ENCODE assay signal across 9 mouse cellular contexts in genomic region chr4:99715783-99716416, GRCm38 (mm10). TPM values are rescaled to one million over a fixed set of nuclear protein-coding genes. Genes with fewer than 3 reads are reported as not detected.
DNase-seq lines count a peak whose midpoint lies in the region; ATAC-seq and TF ChIP-seq lines count a peak whose summit lies in the region.
"Had no signal": no experiment of that assay in that cellular context is flagged by ENCODE, and none has a peak within 500 bp of the region (broad histone marks: within the 10 kb centered on the region; RNA-seq: fewer than 3 reads in every experiment).

No protein-coding gene starts in this region.

- peaks cover 3% of the 10 kb centered on the region for H3K4me1 ChIP-seq in heart, adult 2 months (ENCODE audit: control insufficient read depth, insufficient read depth, low read length)
- H3K4me1 ChIP-seq in G1E (ENCODE audit: insufficient read depth, low read depth, low read length) = peaks cover 45% of the 10 kb centered on the region
- peaks cover 5% of the 10 kb centered on the region for H3K4me1 ChIP-seq in forebrain, embryonic 15.5 days
- H3K4me1 ChIP-seq in liver, postnatal 0 days (ENCODE audit: insufficient read depth) = peaks cover 9% of the 10 kb centered on the region

- no peaks in the 10 kb centered on the region for H3K9me3 ChIP-seq in G1E (replicated peaks)
- no peaks in the 10 kb centered on the region for H3K9me3 ChIP-seq in forebrain, embryonic 15.5 days
- no peaks in the 10 kb centered on the region for H3K9me3 ChIP-seq in liver, postnatal 0 days (ENCODE audit: low read length)

- no peak for TF ChIP-seq POLR2A in heart, adult 2 months (IDR thresholded peaks at IDR 0.05; ENCODE audit: insufficient read depth, low read depth, low read length)

- peak overlapping the region; percentile 82 for H3K4me3 ChIP-seq in heart, adult 2 months
- H3K4me3 ChIP-seq in G1E (ENCODE audit: low read depth, low read length) = peak overlapping the region; percentile 89
- H3K4me3 ChIP-seq in forebrain, embryonic 15.5 days = peak overlapping the region; percentile 55
- H3K4me3 ChIP-seq in liver, postnatal 0 days (ENCODE audit: low read depth, low read length) = peak overlapping the region; percentile 88

- TF ChIP-seq CTCF in heart, adult 2 months (IDR thresholded peaks at IDR 0.05) = no peak
- no peak for TF ChIP-seq CTCF in G1E (IDR thresholded peaks at IDR 0.05; ENCODE audit: low read depth, low read length)
- TF ChIP-seq CTCF in liver, postnatal 0 days (IDR thresholded peaks at IDR 0.05; ENCODE audit: low read depth) = no peak

- H3K27me3 ChIP-seq in heart, adult 2 months (ENCODE audit: control insufficient read depth, insufficient read depth, low read length) = no peaks in the 10 kb centered on the region
- H3K27me3 ChIP-seq in G1E (ENCODE audit: insufficient read depth, low read length) = no peaks in the 10 kb centered on the region
- H3K27me3 ChIP-seq in forebrain, embryonic 15.5 days = no peaks in the 10 kb centered on the region
- H3K27me3 ChIP-seq in liver, postnatal 0 days (ENCODE audit: insufficient read depth, low read length) = no peaks in the 10 kb centered on the region

- no peaks in the 10 kb centered on the region for H3K79me2 ChIP-seq in heart, adult 2 months (replicated peaks; ENCODE audit: control insufficient read depth, insufficient read depth, low read length)

- intact Hi-C loops in heart, adult 2 months (cut with DNase I) = loop anchor here (2.0 to 10.0 kb wide), 2 partner anchors 55 to 209 kb away; partner anchors contain the start of genes Itgb3bp and Pgm1
- intact Hi-C loops in heart, postnatal 14 days (cut with DNase I) = no loop called here

- peak overlapping the region; percentile 77 for H3K27ac ChIP-seq in heart, adult 2 months
- H3K27ac ChIP-seq in forebrain, embryonic 15.5 days (replicated peaks) = no peak overlapping the region
- peak overlapping the region; percentile 64; the same call in 1 of the 2 replicates for H3K27ac ChIP-seq in liver, postnatal 0 days (ENCODE audit: low read depth)

- no peaks in the 10 kb centered on the region for H3K36me3 ChIP-seq in heart, adult 2 months (ENCODE audit: control insufficient read depth, insufficient read depth, low read length)
- peaks cover 31% of the 10 kb centered on the region for H3K36me3 ChIP-seq in G1E (replicated peaks)
- no peaks in the 10 kb centered on the region for H3K36me3 ChIP-seq in forebrain, embryonic 15.5 days
- H3K36me3 ChIP-seq in liver, postnatal 0 days (replicated peaks; ENCODE audit: insufficient read depth, low read length) = no peaks in the 10 kb centered on the region

- no peak for TF ChIP-seq EP300 in heart, adult 2 months (IDR thresholded peaks at IDR 0.05; ENCODE audit: insufficient read depth, low read depth, low read length)
- TF ChIP-seq EP300 in liver, postnatal 0 days (IDR thresholded peaks at IDR 0.05; ENCODE audit: low read depth) = no peak

- WGBS in heart, adult 2 months = 16% methylated on average over 25 of the region's 25 CpGs
- WGBS in forebrain, embryonic 15.5 days = 26% methylated on average over 25 of the region's 25 CpGs
- WGBS in liver, postnatal 0 days (ENCODE audit: insufficient replicate concordance) = 16% methylated on average over 25 of the region's 25 CpGs

- peak overlapping the region; percentile 80 for H3K9ac ChIP-seq in heart, adult 2 months (ENCODE audit: low read depth, low read length)
- H3K9ac ChIP-seq in forebrain, embryonic 15.5 days (replicated peaks) = peak overlapping the region; percentile 66
- H3K9ac ChIP-seq in liver, postnatal 0 days (replicated peaks) = peak overlapping the region; percentile 95

- ATAC-seq in G1E (ENCODE audit: extremely low read depth, insufficient number of reproducible peaks, low FRiP score, poor library complexity, severe bottlenecking) = 0 out of 2 replicates have a peak, but pooled peaks have one; percentile 25
- ATAC-seq in forebrain, embryonic 15.5 days (replicated peaks) = no peak; the same call in 1 of the 2 replicates
- ATAC-seq in liver, postnatal 0 days = peak; percentile 52

- peak overlapping the region; percentile 81 for H3K4me2 ChIP-seq in forebrain, embryonic 15.5 days (replicated peaks)
- peak overlapping the region; percentile 84 for H3K4me2 ChIP-seq in liver, postnatal 0 days (ENCODE audit: low read depth, low read length)

- no peak for DNase-seq in heart, adult 2 months
- no peak for DNase-seq in heart, postnatal 14 days
- DNase-seq in G1E (ENCODE audit: low spot score) = no peak
- no peak for DNase-seq in liver, postnatal 0 days
- no peak for DNase-seq in cerebellum, adult 18-20 months
- no peak for DNase-seq in cerebellum, postnatal 14 days
- no peak for DNase-seq in embryo, embryonic 10 days (ENCODE audit: low spot score)

RNA-seq across cellular contexts. Expression of gene Alg6, which starts 0.4 kb away (rescaled TPM):
- 1 to 10 TPM; 5.9 to 7.0 TPM for total RNA-seq in heart, adult 2 months (2021)
- 1.8 and 5.8 TPM in 2 replicates for polyA plus RNA-seq in heart, adult 2 months (2012; rRNA removed)
- total RNA-seq in heart, postnatal 14 days (2021) = 1 to 10 TPM; 5.6 to 9.3 TPM
- total RNA-seq in G1E (2014; fragmentation: Nextera tagmentation) (47.7 and 50.5 TPM in 2 replicates), G1E (2017) (21.8 and 22.0 TPM in 2 replicates)
- 0.42 and 0.54 TPM in 2 replicates for polyA plus RNA-seq in G1E (2012)
- polyA plus RNA-seq in forebrain, embryonic 15.5 days (2015; fragmentation: Nextera tagmentation; extraction: Ambion mirVana) = 9.8 and 10.5 TPM in 2 replicates
- polyA plus RNA-seq in liver, postnatal 0 days (2015; fragmentation: Nextera tagmentation; extraction: Ambion mirVana) = 4.2 and 4.9 TPM in 2 replicates

RNA-seq across cellular contexts. Expression of gene Foxd3, which starts 59.8 kb away (rescaled TPM):
- under 1 TPM; 0.27 to 0.86 TPM for total RNA-seq in heart, adult 2 months (2021)
- 0.59 and 0.62 TPM in 2 replicates for polyA plus RNA-seq in heart, adult 2 months (2012; rRNA removed)
- 1 to 10 TPM in 1 of 2 experiments, under 1 TPM in 1; 0.90 to 1.1 TPM for total RNA-seq in heart, postnatal 14 days (2021)
- total RNA-seq in G1E (2014; fragmentation: Nextera tagmentation) (not detected in 2 replicates), G1E (2017) (0.12 TPM in 1 of 2 replicates, not detected in the other)
- not detected in 2 replicates for polyA plus RNA-seq in G1E (2012)
- polyA plus RNA-seq in forebrain, embryonic 15.5 days (2015; fragmentation: Nextera tagmentation; extraction: Ambion mirVana) = 0.11 TPM in 1 of 2 replicates, not detected in the other
- polyA plus RNA-seq in liver, postnatal 0 days (2015; fragmentation: Nextera tagmentation; extraction: Ambion mirVana) = not detected in 2 replicates
- total RNA-seq: neutrophil, adult 5-6 weeks had no signal
